Mouse (Mus musculus) limb, embryonic 10.5 days (tissue): Measurements from ENCODE around the gene Grid2. TPM values are rescaled to one million over a fixed set of nuclear protein-coding genes. Genes with fewer than 3 reads are reported as not detected.

Experiments used
- DNase-seq: peaks from one replicate; pipeline ENCODE4 v3.0.0-alpha.2; 2017; ENCODE audit warnings: low spot score
- H3K27ac ChIP-seq: fragments of 300-500 bp; sonication (generic); 2 replicates; pipeline ENCODE4 v1.5.1; 2016; ENCODE audit warnings: mild to moderate bottlenecking
- H3K27me3 ChIP-seq: fragments of 300-500 bp; sonication (generic); 2 replicates; pipeline ENCODE4 v1.6.1; 2016; ENCODE audit warnings: low read depth, mild to moderate bottlenecking; ENCODE audit not compliant: poor library complexity, severe bottlenecking
- H3K36me3 ChIP-seq: fragments of 300-500 bp; sonication (generic); 2 replicates; pipeline ENCODE4 v1.6.1; 2016; ENCODE audit warnings: mild to moderate bottlenecking, moderate library complexity
- H3K4me1 ChIP-seq: fragments of 300-500 bp; sonication (generic); 2 replicates; pipeline ENCODE4 v1.6.1; 2016
- H3K4me3 ChIP-seq: fragments of 300-500 bp; sonication (generic); 2 replicates; pipeline ENCODE4 v1.5.1; 2016; ENCODE audit warnings: mild to moderate bottlenecking, moderate library complexity
- H3K9me3 ChIP-seq: fragments of 300-500 bp; sonication (generic); replicated peaks from 2 replicates; pipeline ENCODE4 v1.6.1; 2016; ENCODE audit warnings: mild to moderate bottlenecking
- WGBS: fragments of 180-500 bp; shearing (Covaris S2); methylation state at CpG from one replicate; pipeline ENCODE4 v1.1.7; 2016; 5-methylcytosine and 5-hydroxymethylcytosine counted together
- polyA plus RNA-seq: library from polyadenylated mRNA; unstranded; fragments of >200 nt; fragmentation: Nextera tagmentation; extraction: Ambion mirVana; gene quantifications from 2 replicates; pipeline ENCODE4 v1.2.1, GENCODE M21; 2016

Gene Grid2
- polyA plus RNA-seq, 1 experiment from 2014 or later = 0.31 TPM

DNA sequence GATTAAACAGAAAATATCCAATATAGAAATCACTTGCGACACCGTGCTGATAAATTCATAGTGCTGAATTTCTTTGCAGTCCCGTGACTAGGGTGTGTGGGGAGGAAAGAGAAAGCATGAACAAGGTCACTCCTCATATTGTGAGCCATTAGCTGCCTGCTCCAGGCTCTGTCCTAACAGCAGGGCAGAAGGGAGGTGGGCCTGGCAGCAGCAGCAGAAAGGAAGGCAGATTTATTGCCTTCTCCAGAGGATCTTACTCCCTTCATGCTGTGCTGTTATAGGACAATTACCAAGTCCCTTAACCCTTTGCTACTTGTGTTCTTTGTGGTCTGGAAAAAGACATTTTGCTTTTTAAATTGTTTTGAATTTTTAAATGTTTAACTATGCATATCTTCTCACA, 708.1 kb downstream of the Grid2 start:
- WGBS = 57% methylated on average over 3 of the region's 3 CpGs
- Histone ChIP-seq H3K4me1 (peaks cover 16% of the 10 kb centered on the region), H3K4me3 (no peak overlapping the region), H3K27ac (no peak overlapping the region), H3K27me3 (no peaks in the 10 kb centered on the region), H3K9me3 (no peaks in the 10 kb centered on the region), H3K36me3 (no peaks in the 10 kb centered on the region)
- DNase-seq = peak; percentile 30

DNA sequence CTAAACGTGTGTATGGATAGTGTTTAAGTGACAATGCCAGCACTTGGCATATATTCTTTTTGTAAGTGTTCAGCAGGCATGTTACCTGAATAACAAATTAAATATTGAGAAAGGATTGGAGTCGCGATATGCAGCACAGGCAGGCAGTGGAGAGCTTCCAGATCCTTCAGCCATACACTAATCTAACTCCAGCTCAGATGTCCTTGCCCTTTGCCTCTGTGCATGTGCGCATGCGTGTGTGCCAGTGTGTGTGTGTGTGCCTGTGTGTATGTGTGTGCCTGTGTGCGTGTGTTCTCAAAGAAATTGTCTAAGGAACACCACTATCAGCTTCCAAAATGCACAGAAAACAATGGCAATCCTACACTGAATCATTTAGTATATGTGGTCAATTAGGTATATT, 708.6 kb downstream of the Grid2 start:
- WGBS = 81% methylated on average over 6 of the region's 6 CpGs
- H3K27ac ChIP-seq = peak overlapping the region; percentile 50
- peaks cover 16% of the 10 kb centered on the region for H3K4me1 ChIP-seq
- no peak for DNase-seq
- H3K4me3 ChIP-seq = no peak overlapping the region
- no peaks in the 10 kb centered on the region for H3K27me3 ChIP-seq
- H3K36me3 ChIP-seq = no peaks in the 10 kb centered on the region
- no peaks in the 10 kb centered on the region for H3K9me3 ChIP-seq

GRCm38 (mm10) chr6:63964735-63965134, 709.1 kb downstream of the Grid2 start:
- H3K27me3 ChIP-seq = no peaks in the 10 kb centered on the region
- no peaks in the 10 kb centered on the region for H3K36me3 ChIP-seq
- peaks cover 16% of the 10 kb centered on the region for H3K4me1 ChIP-seq
- H3K4me3 ChIP-seq = no peak overlapping the region
- peak overlapping the region; percentile 50; the same call in 1 of the 2 replicates for H3K27ac ChIP-seq
- no peaks in the 10 kb centered on the region for H3K9me3 ChIP-seq
- no peak for DNase-seq
- 58% methylated on average over 2 of the region's 2 CpGs for WGBS

DNA sequence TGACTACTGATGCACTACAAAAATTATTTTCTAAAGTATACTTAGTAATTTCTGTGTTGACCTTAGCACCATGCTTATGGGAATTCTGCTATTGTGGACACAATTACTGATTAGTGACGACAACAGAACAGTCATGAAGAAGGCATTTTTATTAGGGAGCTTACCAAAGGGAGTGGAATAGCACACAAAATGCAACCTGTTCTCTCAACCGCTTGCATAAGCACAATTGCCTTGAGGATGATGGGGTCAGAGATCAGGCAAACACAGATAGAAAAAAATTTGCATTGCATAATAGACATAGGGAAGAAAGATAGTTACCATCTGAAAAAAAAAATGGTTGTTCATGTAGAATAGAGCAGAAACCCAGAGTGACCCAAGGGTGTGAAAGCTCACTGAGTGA, 790.4 kb downstream of the Grid2 start:
- Histone ChIP-seq H3K4me3 (no peak overlapping the region), H3K9me3 (no peaks in the 10 kb centered on the region), H3K27ac (no peak overlapping the region), H3K27me3 (no peaks in the 10 kb centered on the region), H3K36me3 (no peaks in the 10 kb centered on the region), H3K4me1 (no peaks in the 10 kb centered on the region)
- 83% methylated on average over 2 of the region's 2 CpGs for WGBS
- DNase-seq = no peak

DNA sequence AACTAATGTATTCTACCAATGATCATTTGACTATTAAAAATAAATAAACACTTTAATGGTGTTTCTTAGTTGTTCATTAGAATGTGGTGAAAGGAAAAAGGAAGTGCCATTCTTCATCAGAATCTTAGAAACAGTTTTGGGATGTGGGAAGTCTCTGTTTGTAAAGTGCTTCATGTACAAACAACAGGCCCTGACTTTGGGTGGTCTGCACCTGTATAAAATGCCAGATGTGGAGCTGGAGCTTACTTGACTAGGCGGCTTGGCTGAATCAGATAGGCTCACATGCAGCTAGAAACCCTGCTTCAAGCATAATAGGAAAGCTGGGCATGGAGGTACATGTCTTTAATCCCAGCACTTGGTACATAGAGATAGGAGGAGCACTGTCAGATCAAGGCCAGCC, 791.1 kb downstream of the Grid2 start:
- Histone ChIP-seq H3K27ac (no peak overlapping the region; the same call in 1 of the 2 replicates), H3K9me3 (no peaks in the 10 kb centered on the region), H3K4me1 (no peaks in the 10 kb centered on the region), H3K27me3 (no peaks in the 10 kb centered on the region), H3K4me3 (no peak overlapping the region), H3K36me3 (no peaks in the 10 kb centered on the region)
- no peak for DNase-seq
- WGBS = 83% methylated on average over 1 of the region's 1 CpGs

DNA sequence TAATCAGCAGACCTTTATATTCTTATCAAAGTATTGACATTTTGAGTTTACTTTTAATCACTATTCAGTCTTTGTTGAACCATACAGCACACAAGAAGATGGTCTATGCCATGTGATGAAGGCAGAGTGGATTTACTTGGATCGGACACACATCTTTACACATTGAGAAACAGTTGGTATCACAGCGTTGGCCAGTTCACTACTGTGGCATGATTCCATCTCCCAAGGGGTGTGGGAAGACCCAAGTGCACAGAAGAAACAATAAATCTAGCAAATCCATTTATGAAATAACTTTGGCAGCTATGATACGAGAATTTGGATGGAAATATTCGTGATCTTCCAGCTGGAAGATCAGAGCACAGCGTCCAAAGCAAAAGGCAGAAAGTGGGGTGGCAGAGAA, 792.3 kb downstream of the Grid2 start:
- no peaks in the 10 kb centered on the region for H3K9me3 ChIP-seq
- no peaks in the 10 kb centered on the region for H3K4me1 ChIP-seq
- H3K4me3 ChIP-seq = no peak overlapping the region
- no peak for DNase-seq
- WGBS = 96% methylated on average over 5 of the region's 5 CpGs
- H3K27ac ChIP-seq = no peak overlapping the region
- no peaks in the 10 kb centered on the region for H3K36me3 ChIP-seq
- no peaks in the 10 kb centered on the region for H3K27me3 ChIP-seq

DNA sequence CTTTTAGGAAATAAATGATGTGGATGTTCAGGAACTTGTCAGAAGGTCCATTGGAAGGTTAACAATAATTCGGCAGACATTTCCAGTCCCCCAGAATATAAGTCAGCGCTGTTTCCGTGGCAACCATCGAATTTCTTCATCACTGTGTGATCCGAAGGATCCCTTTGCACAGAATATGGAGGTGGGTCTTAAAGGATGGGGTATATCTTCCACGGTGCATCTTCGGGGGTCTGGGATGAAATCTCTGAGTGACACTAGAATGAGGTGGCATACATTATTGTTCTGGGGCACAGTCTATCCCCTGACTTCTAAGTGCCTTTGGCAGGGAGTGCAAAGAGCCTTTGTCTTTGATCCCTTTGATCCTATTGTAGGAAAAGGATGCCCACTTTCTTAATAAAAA, 808.2 kb downstream of the Grid2 start:
- no peak for DNase-seq
- Histone ChIP-seq H3K4me1 (no peaks in the 10 kb centered on the region), H3K36me3 (no peaks in the 10 kb centered on the region), H3K4me3 (no peak overlapping the region), H3K9me3 (no peaks in the 10 kb centered on the region), H3K27ac (no peak overlapping the region), H3K27me3 (no peaks in the 10 kb centered on the region)
- 91% methylated on average over 7 of the region's 7 CpGs for WGBS

DNA sequence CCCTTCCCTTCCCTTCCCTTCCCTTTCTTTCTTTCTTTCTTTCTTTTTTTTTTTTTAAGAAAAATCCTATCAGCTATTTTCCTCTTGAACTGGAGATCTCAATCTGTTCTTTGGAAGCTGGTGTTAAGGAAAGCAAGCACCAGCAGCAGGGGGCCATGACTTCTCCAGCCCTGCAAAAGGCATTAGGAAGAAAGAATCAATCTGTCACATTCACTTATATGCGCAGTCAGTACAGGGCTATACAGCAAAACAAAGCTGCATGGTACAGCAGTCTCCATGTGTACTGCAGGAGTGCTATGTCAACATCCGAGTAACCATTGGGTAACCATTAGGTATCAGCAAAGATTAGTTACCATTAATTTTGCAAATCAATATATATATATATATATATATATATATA, 809.0 kb downstream of the Grid2 start:
- Histone ChIP-seq H3K4me3 (no peak overlapping the region), H3K36me3 (no peaks in the 10 kb centered on the region), H3K27ac (no peak overlapping the region), H3K9me3 (no peaks in the 10 kb centered on the region), H3K4me1 (no peaks in the 10 kb centered on the region), H3K27me3 (no peaks in the 10 kb centered on the region)
- DNase-seq = no peak
- 75% methylated on average over 2 of the region's 2 CpGs for WGBS

- no peaks in the 10 kb centered on the region for H3K4me1 ChIP-seq
- DNase-seq = no peak
- no peaks in the 10 kb centered on the region for H3K36me3 ChIP-seq
- no peak overlapping the region for H3K4me3 ChIP-seq
- no peaks in the 10 kb centered on the region for H3K27me3 ChIP-seq
- H3K27ac ChIP-seq = no peak overlapping the region
- H3K9me3 ChIP-seq = no peaks in the 10 kb centered on the region
- 80% methylated on average over 2 of the region's 2 CpGs for WGBS
Measured at GRCm38 (mm10) chr6:64073406-64073805, 817.7 kb downstream of the Grid2 start.

DNA sequence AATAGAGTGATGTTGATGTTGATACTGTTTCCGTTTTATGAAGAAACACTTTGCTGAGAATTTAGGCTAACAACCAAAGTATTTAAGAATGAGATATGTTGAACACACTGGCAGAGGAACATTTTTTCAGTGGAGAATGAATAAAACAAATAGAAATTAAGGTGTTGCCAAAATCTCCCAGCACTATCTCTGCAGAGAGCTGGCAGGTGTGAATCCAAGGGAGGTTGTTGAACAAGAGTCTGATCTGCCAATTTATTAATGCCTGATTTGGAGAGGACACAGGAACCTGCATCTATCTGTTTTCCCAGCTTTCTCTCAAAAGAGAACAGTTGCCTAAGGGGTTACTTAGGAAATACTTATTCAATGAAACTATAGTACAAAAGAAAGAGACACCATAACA, 822.2 kb downstream of the Grid2 start:
- Histone ChIP-seq H3K4me3 (no peak overlapping the region), H3K27me3 (no peaks in the 10 kb centered on the region), H3K9me3 (no peaks in the 10 kb centered on the region), H3K4me1 (no peaks in the 10 kb centered on the region), H3K36me3 (no peaks in the 10 kb centered on the region), H3K27ac (no peak overlapping the region)
- WGBS = 89% methylated on average over 1 of the region's 1 CpGs
- no peak for DNase-seq

DNA sequence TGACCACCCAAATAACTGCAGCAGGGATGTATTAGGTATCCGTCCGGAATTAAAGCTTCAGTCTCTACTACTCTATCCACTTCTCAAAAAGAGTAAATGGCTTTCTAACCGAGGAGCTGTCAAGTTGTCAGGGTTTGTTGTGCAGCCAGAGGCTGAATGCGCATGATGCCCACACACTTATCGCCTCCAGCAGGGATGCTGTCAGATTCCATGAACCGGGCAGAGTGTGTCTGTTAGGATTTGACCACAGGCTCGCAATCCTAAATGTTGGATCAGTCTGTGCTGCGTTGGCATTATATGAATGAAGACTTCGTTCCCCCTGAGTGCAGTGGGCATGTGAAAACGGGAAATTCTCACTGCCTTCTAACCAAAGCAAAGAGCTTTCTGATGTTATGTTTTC, 843.0 kb downstream of the Grid2 start:
- H3K27ac ChIP-seq = no peak overlapping the region
- no peaks in the 10 kb centered on the region for H3K4me1 ChIP-seq
- H3K4me3 ChIP-seq = no peak overlapping the region
- H3K36me3 ChIP-seq = no peaks in the 10 kb centered on the region
- DNase-seq = no peak
- no peaks in the 10 kb centered on the region for H3K9me3 ChIP-seq
- 85% methylated on average over 10 of the region's 10 CpGs for WGBS
- H3K27me3 ChIP-seq = no peaks in the 10 kb centered on the region

DNA sequence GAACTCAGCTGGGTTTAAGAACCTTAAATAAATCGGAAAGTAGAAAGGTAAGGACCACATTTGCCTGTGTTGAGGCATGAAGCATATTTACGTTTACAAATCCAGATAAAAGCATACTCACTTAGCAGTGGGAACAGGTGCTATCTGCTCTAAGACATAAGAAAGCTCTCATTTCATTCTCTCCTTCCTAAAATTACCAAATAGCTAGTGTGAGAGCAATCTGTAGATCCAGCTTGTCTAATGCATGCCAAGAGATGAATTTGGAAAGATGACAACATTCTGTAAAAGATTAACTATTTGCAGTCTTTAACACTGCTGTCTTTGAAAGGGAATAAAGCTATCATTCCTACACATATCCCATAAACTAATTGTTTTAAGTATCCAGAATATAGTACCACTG, 858.9 kb downstream of the Grid2 start:
- no peak for DNase-seq
- Histone ChIP-seq H3K27ac (no peak overlapping the region), H3K4me1 (no peaks in the 10 kb centered on the region), H3K9me3 (no peaks in the 10 kb centered on the region), H3K27me3 (no peaks in the 10 kb centered on the region), H3K4me3 (no peak overlapping the region), H3K36me3 (no peaks in the 10 kb centered on the region)
- WGBS = 83% methylated on average over 2 of the region's 2 CpGs

GRCm38 (mm10) chr6:64136275-64136674, 880.6 kb downstream of the Grid2 start:
- no peak overlapping the region for H3K4me3 ChIP-seq
- 83% methylated on average over 9 of the region's 9 CpGs for WGBS
- no peaks in the 10 kb centered on the region for H3K36me3 ChIP-seq
- H3K9me3 ChIP-seq = no peaks in the 10 kb centered on the region
- H3K4me1 ChIP-seq = no peaks in the 10 kb centered on the region
- H3K27ac ChIP-seq = no peak overlapping the region
- DNase-seq = no peak
- H3K27me3 ChIP-seq = no peaks in the 10 kb centered on the region

DNA sequence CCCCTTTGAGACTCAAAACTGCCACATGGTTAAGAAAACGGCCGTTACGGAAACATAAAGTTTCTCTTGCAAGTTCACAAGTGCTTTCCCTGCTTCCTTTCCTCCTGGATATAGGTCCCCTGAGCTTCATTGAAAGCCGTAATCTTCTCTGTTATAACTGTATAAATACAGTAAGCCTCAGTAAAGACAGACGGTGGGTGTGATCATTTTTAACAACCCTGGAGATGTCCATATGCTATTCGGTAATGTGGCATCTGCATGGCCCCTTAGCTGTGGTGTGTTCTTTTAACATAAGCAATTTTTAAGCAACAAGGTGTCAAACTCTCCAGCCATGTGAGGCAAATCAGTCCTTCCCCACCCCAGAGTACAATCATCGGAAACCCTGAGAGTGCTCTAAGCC, 892.9 kb downstream of the Grid2 start:
- no peaks in the 10 kb centered on the region for H3K9me3 ChIP-seq
- no peaks in the 10 kb centered on the region for H3K27me3 ChIP-seq
- H3K4me1 ChIP-seq = no peaks in the 10 kb centered on the region
- H3K36me3 ChIP-seq = no peaks in the 10 kb centered on the region
- H3K4me3 ChIP-seq = no peak overlapping the region
- 91% methylated on average over 7 of the region's 7 CpGs for WGBS
- DNase-seq = no peak
- H3K27ac ChIP-seq = no peak overlapping the region
